Mouse (Mus musculus) intestine, postnatal 0 days (tissue): Measurements from ENCODE around the gene Tnfaip1. TPM values are rescaled to one million over a fixed set of nuclear protein-coding genes. Genes with fewer than 3 reads are reported as not detected.

Experiments
- ATAC-seq: fragments of 200-750 bp; cut with Nextera tagmentation; 2 replicates; pipeline ENCODE4 v1.8.0; 2017; ENCODE audit warnings: mild to moderate bottlenecking, moderate TSS enrichment, moderate library complexity
- H3K27ac ChIP-seq: fragments of 300-500 bp; sonication (generic); 2 replicates; pipeline ENCODE4 v1.5.1; 2014; ENCODE audit warnings: mild to moderate bottlenecking, low read depth, low read length, moderate library complexity
- H3K27me3 ChIP-seq: fragments of 300-500 bp; sonication (generic); replicated peaks from 2 replicates; pipeline ENCODE4 v1.6.1; 2014; ENCODE audit warnings: low read length, mixed read lengths; ENCODE audit not compliant: control insufficient read depth, insufficient read depth
- H3K36me3 ChIP-seq: fragments of 300-500 bp; sonication (generic); 2 replicates; pipeline ENCODE4 v1.6.1; 2014; ENCODE audit warnings: mild to moderate bottlenecking, moderate library complexity; ENCODE audit not compliant: control insufficient read depth, insufficient read depth
- H3K4me1 ChIP-seq: fragments of 300-500 bp; sonication (generic); replicated peaks from 2 replicates; pipeline ENCODE4 v1.6.1; 2014; ENCODE audit warnings: antibody characterized with exemption, low read length, mixed read lengths; ENCODE audit not compliant: control insufficient read depth, insufficient read depth
- H3K4me2 ChIP-seq: fragments of 300-500 bp; sonication (generic); replicated peaks from 2 replicates; pipeline ENCODE4 v1.6.1; 2014; ENCODE audit warnings: low read depth, mild to moderate bottlenecking, moderate library complexity
- H3K4me3 ChIP-seq: fragments of 300-500 bp; sonication (generic); 2 replicates; pipeline ENCODE4 v1.5.1; 2014; ENCODE audit warnings: low read depth, low read length
- H3K9ac ChIP-seq: fragments of 300-500 bp; sonication (generic); 2 replicates; pipeline ENCODE4 v1.6.1; 2014; ENCODE audit warnings: mild to moderate bottlenecking, low read depth, low read length
- H3K9me3 ChIP-seq: fragments of 300-500 bp; sonication (generic); 2 replicates; pipeline ENCODE4 v1.6.1; 2016; ENCODE audit warnings: mixed run types; ENCODE audit not compliant: control insufficient read depth
- CTCF ChIP-seq: sonication (generic); IDR thresholded peaks from 2 replicates; pipeline ENCODE4 v1.5.1; 2016; ENCODE audit warnings: low read depth, mild to moderate bottlenecking, control low read depth, antibody characterized with exemption, moderate library complexity
- WGBS: fragments of 180-500 bp; shearing (Covaris S2); extraction: QIAGEN DNeasy Blood & Tissue Kit; methylation state at CpG from one replicate; pipeline ENCODE4 v1.1.7; 2014; 5-methylcytosine and 5-hydroxymethylcytosine counted together
- polyA plus RNA-seq: library from polyadenylated mRNA; unstranded; fragments of >200 nt; fragmentation: Nextera tagmentation; extraction: Ambion mirVana; gene quantifications from 2 replicates; pipeline ENCODE4 v1.2.1, GENCODE M21; 2015

Gene Tnfaip1
- polyA plus RNA-seq, 1 experiment from 2014 or later = 64.7 TPM

GRCm38 (mm10) chr11:78556070-78556469 lies 19.9 kb upstream of the Tnfaip1 start:
- H3K4me3 ChIP-seq = no peak overlapping the region
- H3K36me3 ChIP-seq = no peaks in the 10 kb centered on the region
- no peak for TF ChIP-seq CTCF
- no peak overlapping the region for H3K9ac ChIP-seq
- no peaks in the 10 kb centered on the region for H3K27me3 ChIP-seq
- WGBS = 52% methylated on average over 4 of the region's 4 CpGs
- 0 out of 2 replicates have a peak, but pooled peaks cover 17% of the 10 kb centered on the region for H3K4me1 ChIP-seq
- H3K27ac ChIP-seq = peak overlapping the region; percentile 64; the same call in 1 of the 2 replicates
- H3K9me3 ChIP-seq = no peaks in the 10 kb centered on the region
- H3K4me2 ChIP-seq = no peak overlapping the region
- no peak for ATAC-seq

DNA sequence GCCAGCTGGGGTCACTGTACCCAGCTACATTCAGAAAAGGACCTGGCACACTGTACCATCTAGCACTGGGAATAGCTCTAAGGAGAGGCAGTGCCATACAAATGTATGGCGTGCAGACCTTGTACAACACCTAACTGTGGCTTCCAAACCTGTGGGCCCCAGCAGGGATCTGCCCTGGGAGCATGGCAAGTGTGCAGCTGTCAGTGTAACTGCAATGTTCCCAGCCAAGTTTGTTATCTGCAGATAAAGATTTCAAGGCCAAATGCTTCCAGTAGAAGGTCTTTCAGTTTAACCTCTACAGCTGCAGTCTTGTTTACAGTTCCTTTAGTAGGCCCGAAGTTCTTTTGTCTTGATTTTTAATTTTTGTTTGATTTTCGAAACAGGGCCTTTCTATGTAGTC lies 19.5 kb upstream of the Tnfaip1 start:
- Histone ChIP-seq H3K36me3 (no peaks in the 10 kb centered on the region), H3K27ac (peak overlapping the region; percentile 64), H3K9ac (no peak overlapping the region), H3K9me3 (no peaks in the 10 kb centered on the region), H3K4me1 (0 out of 2 replicates have a peak, but pooled peaks cover 17% of the 10 kb centered on the region), H3K4me3 (no peak overlapping the region), H3K27me3 (no peaks in the 10 kb centered on the region), H3K4me2 (no peak overlapping the region)
- 35% methylated on average over 3 of the region's 3 CpGs for WGBS
- ATAC-seq = peak; percentile 11; the same call in 1 of the 2 replicates
- no peak for TF ChIP-seq CTCF

DNA sequence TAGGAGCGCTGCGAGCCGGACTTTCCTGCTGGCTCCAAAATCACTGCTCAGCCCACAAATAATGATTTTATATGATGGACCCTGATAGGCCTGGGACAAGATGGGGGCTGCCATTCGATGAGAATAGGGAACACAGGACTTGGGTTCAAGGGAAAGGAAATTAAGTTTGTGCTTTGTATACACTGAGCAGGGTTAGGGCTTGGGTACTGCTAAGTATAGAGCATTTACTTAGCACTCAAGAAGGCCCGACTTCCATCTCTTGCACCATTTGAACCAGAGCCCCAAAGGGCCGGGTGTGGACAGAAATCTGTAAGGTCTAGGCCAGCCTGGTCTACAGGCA lies 14.9 kb upstream of the Tnfaip1 start:
- Histone ChIP-seq H3K9me3 (no peaks in the 10 kb centered on the region), H3K4me2 (peak overlapping the region; percentile 84), H3K9ac (no peak overlapping the region), H3K36me3 (no peaks in the 10 kb centered on the region), H3K27ac (no peak overlapping the region), H3K4me3 (peak overlapping the region; percentile 65), H3K27me3 (no peaks in the 10 kb centered on the region), H3K4me1 (0 out of 2 replicates have a peak, but pooled peaks cover 13% of the 10 kb centered on the region)
- no peak for TF ChIP-seq CTCF
- WGBS = 31% methylated on average over 6 of the region's 6 CpGs
- ATAC-seq = no peak

DNA sequence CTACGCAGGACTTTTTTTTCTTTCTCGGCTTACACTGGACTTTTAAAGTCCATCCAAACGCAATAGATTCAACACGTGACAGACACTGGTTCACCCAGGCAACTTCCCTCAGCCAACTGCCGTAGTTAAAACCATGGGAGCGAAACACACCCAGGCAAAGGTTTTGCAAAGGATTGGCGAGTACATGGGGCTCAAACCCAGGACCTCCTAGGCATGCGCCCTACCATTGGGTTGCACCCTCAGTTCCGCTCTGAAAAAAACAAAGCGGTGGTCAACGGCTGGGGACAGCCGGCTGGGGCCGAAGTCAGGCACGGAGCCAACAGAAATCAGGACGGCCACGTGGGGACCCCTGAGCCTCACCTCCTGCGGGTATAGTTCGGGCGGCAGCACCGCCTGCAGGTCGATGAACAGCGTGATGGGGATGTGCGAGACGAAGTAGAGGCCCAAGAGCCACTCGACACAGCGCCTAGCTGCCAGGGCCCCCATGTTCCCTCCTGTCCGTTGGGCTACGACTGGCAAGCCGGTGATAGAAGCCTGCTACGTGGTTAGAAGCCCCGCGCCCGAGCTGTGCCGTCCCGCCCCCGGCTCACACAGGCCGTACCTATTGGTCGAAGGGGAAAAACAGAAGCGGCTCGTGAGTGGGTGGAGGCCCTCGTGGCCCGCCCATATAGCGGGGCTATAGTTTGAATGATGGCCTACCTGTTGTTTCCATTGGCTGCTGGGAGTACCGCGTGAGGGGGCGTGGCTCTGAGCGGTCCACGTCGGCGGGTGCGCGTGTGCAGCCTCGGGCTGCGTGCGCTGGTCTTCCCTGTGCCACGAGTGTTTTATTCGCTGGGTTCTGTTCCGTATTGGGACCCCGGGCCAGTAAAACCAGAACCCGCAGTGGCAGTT lies 14.3 kb upstream of the Tnfaip1 start, which contains the start of gene Tmem97:
Gene Tmem97 (minus strand): TSS at position 610 of the 891 bp plus-strand sequence.
- Histone ChIP-seq H3K27ac (peak within 1 kb of the TSS; percentile 89), H3K9ac (peak within 1 kb of the TSS; percentile 71), H3K4me1 (0 out of 2 replicates have a peak, but pooled peaks cover 8% of the 10 kb centered on the region), H3K9me3 (no peaks in the 10 kb centered on the region), H3K36me3 (0 out of 2 replicates have a peak, but pooled peaks cover 4% of the 10 kb centered on the region), H3K4me2 (peak within 1 kb of the TSS; percentile 84), H3K4me3 (peak within 1 kb of the TSS; percentile 65), H3K27me3 (no peaks in the 10 kb centered on the region)
- peak; percentile 96 for ATAC-seq
- WGBS = under 1% methylated on average over 60 of the region's 60 CpGs
- TF ChIP-seq CTCF = peak; percentile 48

- Histone ChIP-seq H3K36me3 (0 out of 2 replicates have a peak, but pooled peaks cover 5% of the 10 kb centered on the region), H3K27ac (peak overlapping the region; percentile 89), H3K9me3 (no peaks in the 10 kb centered on the region), H3K27me3 (no peaks in the 10 kb centered on the region), H3K4me1 (0 out of 2 replicates have a peak, but pooled peaks cover 3% of the 10 kb centered on the region), H3K4me2 (peak overlapping the region; percentile 84), H3K4me3 (peak overlapping the region; percentile 65), H3K9ac (peak overlapping the region; percentile 71)
- TF ChIP-seq CTCF = no peak
- ATAC-seq = no peak
- WGBS = 7% methylated on average over 5 of the region's 5 CpGs
Observed at GRCm38 (mm10) chr11:78549491-78549987, 13.4 kb upstream of the Tnfaip1 start.

- H3K36me3 ChIP-seq = peaks cover 12% of the 10 kb centered on the region
- peak overlapping the region; percentile 84 for H3K4me2 ChIP-seq
- H3K9ac ChIP-seq = no peak overlapping the region
- no peak for ATAC-seq
- WGBS = 58% methylated on average over 2 of the region's 2 CpGs
- H3K4me3 ChIP-seq = no peak overlapping the region
- H3K27me3 ChIP-seq = no peaks in the 10 kb centered on the region
- no peak for TF ChIP-seq CTCF
- no peaks in the 10 kb centered on the region for H3K9me3 ChIP-seq
- H3K4me1 ChIP-seq = 0 out of 2 replicates have a peak, but pooled peaks cover 3% of the 10 kb centered on the region
- peak overlapping the region; percentile 54 for H3K27ac ChIP-seq
Observed at GRCm38 (mm10) chr11:78547718-78548460, 11.8 kb upstream of the Tnfaip1 start.
